Mouse (Mus musculus): ENCODE results near the gene H2al1e. TPM values are rescaled to one million over a fixed set of nuclear protein-coding genes. Genes with fewer than 3 reads are reported as not detected.
"Not testable (repeated sequence)": the region's sequence is repeated elsewhere in the genome, so short reads cannot be mapped to it uniquely, and the experiment has no call there.

H2al1e gene
- polyA plus RNA-seq (2014; fragmentation: Nextera tagmentation; extraction: Ambion mirVana): not detected in 2 replicates

GRCm38 (mm10) chrX:11311634-11312033, at the start of gene H2al1e:
Gene H2al1e, plus strand, starts transcription at chrX:11311934.
- H3K4me2 ChIP-seq (ENCODE audit: low read depth, low read length); DNase-seq (ENCODE audit: low spot score); H3K27ac ChIP-seq (replicated peaks; ENCODE audit: low read depth, low read length); H3K9me3 ChIP-seq (replicated peaks; ENCODE audit: control insufficient read depth, low read length); H3K4me3 ChIP-seq (ENCODE audit: low read depth, low read length); ATAC-seq (replicated peaks; ENCODE audit: insufficient number of reproducible peaks, low FRiP score, low TSS enrichment, low read depth); H3K4me1 ChIP-seq (ENCODE audit: control insufficient read depth, insufficient read depth, low read length); H3K36me3 ChIP-seq (replicated peaks; ENCODE audit: control insufficient read depth, insufficient read depth, low read depth, low read length); H3K9ac ChIP-seq (replicated peaks; ENCODE audit: low read length); H3K27me3 ChIP-seq (ENCODE audit: control insufficient read depth, insufficient read depth, low read length): not testable (repeated sequence)
- no CpG with 5 or more reads among the region's 3 CpGs for WGBS

GRCm38 (mm10) chrX:11264918-11265317, 46.8 kb upstream of the H2al1e start:
- no peak for ATAC-seq (replicated peaks; ENCODE audit: insufficient number of reproducible peaks, low FRiP score, low TSS enrichment, low read depth)
- WGBS: 70% methylated on average over 8 of the region's 8 CpGs
- no peak overlapping the region for H3K9ac ChIP-seq (replicated peaks; ENCODE audit: low read length)
- H3K27me3 ChIP-seq (ENCODE audit: control insufficient read depth, insufficient read depth, low read length): no peaks in the 10 kb centered on the region
- H3K27ac ChIP-seq (replicated peaks; ENCODE audit: low read depth, low read length): no peak overlapping the region
- no peak overlapping the region for H3K4me3 ChIP-seq (ENCODE audit: low read depth, low read length)
- no peaks in the 10 kb centered on the region for H3K9me3 ChIP-seq (replicated peaks; ENCODE audit: control insufficient read depth, low read length)
- no peak overlapping the region for H3K4me2 ChIP-seq (ENCODE audit: low read depth, low read length)
- DNase-seq (ENCODE audit: low spot score): peak; percentile 5
- no peaks in the 10 kb centered on the region for H3K36me3 ChIP-seq (replicated peaks; ENCODE audit: control insufficient read depth, insufficient read depth, low read depth, low read length)
- no peaks in the 10 kb centered on the region for H3K4me1 ChIP-seq (ENCODE audit: control insufficient read depth, insufficient read depth, low read length)

- Histone ChIP-seq H3K27ac (replicated peaks; ENCODE audit: low read depth, low read length) (no peak overlapping the region), H3K27me3 (ENCODE audit: control insufficient read depth, insufficient read depth, low read length) (no peaks in the 10 kb centered on the region), H3K4me3 (ENCODE audit: low read depth, low read length) (no peak overlapping the region), H3K36me3 (replicated peaks; ENCODE audit: control insufficient read depth, insufficient read depth, low read depth, low read length) (no peaks in the 10 kb centered on the region), H3K4me1 (ENCODE audit: control insufficient read depth, insufficient read depth, low read length) (no peaks in the 10 kb centered on the region), H3K4me2 (ENCODE audit: low read depth, low read length) (no peak overlapping the region), H3K9ac (replicated peaks; ENCODE audit: low read length) (no peak overlapping the region), H3K9me3 (replicated peaks; ENCODE audit: control insufficient read depth, low read length) (no peaks in the 10 kb centered on the region)
- 69% methylated on average over 7 of the region's 7 CpGs for WGBS
- ATAC-seq (replicated peaks; ENCODE audit: insufficient number of reproducible peaks, low FRiP score, low TSS enrichment, low read depth) (no peak), DNase-seq (ENCODE audit: low spot score) (no peak)
Measured at GRCm38 (mm10) chrX:11267791-11268190, 43.9 kb upstream of the H2al1e start.

- no peak overlapping the region for H3K4me3 ChIP-seq (ENCODE audit: low read depth, low read length)
- ATAC-seq (replicated peaks; ENCODE audit: insufficient number of reproducible peaks, low FRiP score, low TSS enrichment, low read depth) (no peak), DNase-seq (ENCODE audit: low spot score) (no peak)
- H3K27me3 ChIP-seq (ENCODE audit: control insufficient read depth, insufficient read depth, low read length): no peaks in the 10 kb centered on the region
- H3K4me2 ChIP-seq (ENCODE audit: low read depth, low read length): no peak overlapping the region
- no peaks in the 10 kb centered on the region for H3K4me1 ChIP-seq (ENCODE audit: control insufficient read depth, insufficient read depth, low read length)
- WGBS: 86% methylated on average over 3 of the region's 3 CpGs
- H3K9ac ChIP-seq (replicated peaks; ENCODE audit: low read length): no peak overlapping the region
- H3K36me3 ChIP-seq (replicated peaks; ENCODE audit: control insufficient read depth, insufficient read depth, low read depth, low read length): no peaks in the 10 kb centered on the region
- no peak overlapping the region for H3K27ac ChIP-seq (replicated peaks; ENCODE audit: low read depth, low read length)
- H3K9me3 ChIP-seq (replicated peaks; ENCODE audit: control insufficient read depth, low read length): no peaks in the 10 kb centered on the region
Measured at GRCm38 (mm10) chrX:11269074-11269473, 42.7 kb upstream of the H2al1e start.

- H3K4me2 ChIP-seq (ENCODE audit: low read depth, low read length): no peak overlapping the region
- 81% methylated on average over 3 of the region's 3 CpGs for WGBS
- no peaks in the 10 kb centered on the region for H3K9me3 ChIP-seq (replicated peaks; ENCODE audit: control insufficient read depth, low read length)
- no peak overlapping the region for H3K4me3 ChIP-seq (ENCODE audit: low read depth, low read length)
- H3K4me1 ChIP-seq (ENCODE audit: control insufficient read depth, insufficient read depth, low read length): no peaks in the 10 kb centered on the region
- H3K27me3 ChIP-seq (ENCODE audit: control insufficient read depth, insufficient read depth, low read length): no peaks in the 10 kb centered on the region
- ATAC-seq (replicated peaks; ENCODE audit: insufficient number of reproducible peaks, low FRiP score, low TSS enrichment, low read depth) (no peak), DNase-seq (ENCODE audit: low spot score) (no peak)
- no peaks in the 10 kb centered on the region for H3K36me3 ChIP-seq (replicated peaks; ENCODE audit: control insufficient read depth, insufficient read depth, low read depth, low read length)
- H3K27ac ChIP-seq (replicated peaks; ENCODE audit: low read depth, low read length): no peak overlapping the region
- H3K9ac ChIP-seq (replicated peaks; ENCODE audit: low read length): no peak overlapping the region
Measured at GRCm38 (mm10) chrX:11273190-11273589, 38.5 kb upstream of the H2al1e start.

GRCm38 (mm10) chrX:11277083-11277482, 34.7 kb upstream of the H2al1e start:
- 78% methylated on average over 6 of the region's 6 CpGs for WGBS
- Histone ChIP-seq H3K4me1 (ENCODE audit: control insufficient read depth, insufficient read depth, low read length) (no peaks in the 10 kb centered on the region), H3K4me2 (ENCODE audit: low read depth, low read length) (no peak overlapping the region), H3K27ac (replicated peaks; ENCODE audit: low read depth, low read length) (no peak overlapping the region), H3K27me3 (ENCODE audit: control insufficient read depth, insufficient read depth, low read length) (no peaks in the 10 kb centered on the region), H3K4me3 (ENCODE audit: low read depth, low read length) (no peak overlapping the region), H3K9ac (replicated peaks; ENCODE audit: low read length) (no peak overlapping the region), H3K9me3 (replicated peaks; ENCODE audit: control insufficient read depth, low read length) (no peaks in the 10 kb centered on the region), H3K36me3 (replicated peaks; ENCODE audit: control insufficient read depth, insufficient read depth, low read depth, low read length) (no peaks in the 10 kb centered on the region)
- ATAC-seq (replicated peaks; ENCODE audit: insufficient number of reproducible peaks, low FRiP score, low TSS enrichment, low read depth): no peak
- DNase-seq (ENCODE audit: low spot score): no peak

GRCm38 (mm10) chrX:11280741-11281140, 31.0 kb upstream of the H2al1e start:
- no peak overlapping the region for H3K9ac ChIP-seq (replicated peaks; ENCODE audit: low read length)
- H3K4me1 ChIP-seq (ENCODE audit: control insufficient read depth, insufficient read depth, low read length): no peaks in the 10 kb centered on the region
- H3K36me3 ChIP-seq (replicated peaks; ENCODE audit: control insufficient read depth, insufficient read depth, low read depth, low read length): no peaks in the 10 kb centered on the region
- H3K4me2 ChIP-seq (ENCODE audit: low read depth, low read length): no peak overlapping the region
- no peak overlapping the region for H3K4me3 ChIP-seq (ENCODE audit: low read depth, low read length)
- no peak for ATAC-seq (replicated peaks; ENCODE audit: insufficient number of reproducible peaks, low FRiP score, low TSS enrichment, low read depth)
- H3K27me3 ChIP-seq (ENCODE audit: control insufficient read depth, insufficient read depth, low read length): no peaks in the 10 kb centered on the region
- DNase-seq (ENCODE audit: low spot score): no peak
- H3K9me3 ChIP-seq (replicated peaks; ENCODE audit: control insufficient read depth, low read length): no peaks in the 10 kb centered on the region
- 60% methylated on average over 2 of the region's 2 CpGs for WGBS
- no peak overlapping the region for H3K27ac ChIP-seq (replicated peaks; ENCODE audit: low read depth, low read length)

- no peak overlapping the region for H3K27ac ChIP-seq (replicated peaks; ENCODE audit: low read depth, low read length)
- H3K27me3 ChIP-seq (ENCODE audit: control insufficient read depth, insufficient read depth, low read length): no peaks in the 10 kb centered on the region
- no peak overlapping the region for H3K9ac ChIP-seq (replicated peaks; ENCODE audit: low read length)
- H3K4me2 ChIP-seq (ENCODE audit: low read depth, low read length): no peak overlapping the region
- ATAC-seq (replicated peaks; ENCODE audit: insufficient number of reproducible peaks, low FRiP score, low TSS enrichment, low read depth) (no peak), DNase-seq (ENCODE audit: low spot score) (no peak)
- no peaks in the 10 kb centered on the region for H3K4me1 ChIP-seq (ENCODE audit: control insufficient read depth, insufficient read depth, low read length)
- H3K36me3 ChIP-seq (replicated peaks; ENCODE audit: control insufficient read depth, insufficient read depth, low read depth, low read length): no peaks in the 10 kb centered on the region
- 76% methylated on average over 14 of the region's 14 CpGs for WGBS
- no peaks in the 10 kb centered on the region for H3K9me3 ChIP-seq (replicated peaks; ENCODE audit: control insufficient read depth, low read length)
- no peak overlapping the region for H3K4me3 ChIP-seq (ENCODE audit: low read depth, low read length)
Measured at GRCm38 (mm10) chrX:11288306-11288882, 23.3 kb upstream of the H2al1e start.

Data from embryonic facial prominence, embryonic 11.5 days (tissue).